Mouse (Mus musculus): ENCODE data around the gene Ift74. TPM values are rescaled to one million over a fixed set of nuclear protein-coding genes. Genes with fewer than 3 reads are reported as not detected.
"Not testable (repeated sequence)": the region's sequence is repeated elsewhere in the genome, so short reads cannot be mapped to it uniquely, and the experiment has no call there.

Ift74 gene
- polyA plus RNA-seq, 1 experiment from 2014 or later, result 24.2 TPM

- Histone ChIP-seq H3K4me3 (ENCODE audit: low read depth, low read length) (no peak overlapping the region), H3K9ac (ENCODE audit: low read length) (no peak overlapping the region), H3K36me3 (ENCODE audit: control insufficient read depth, insufficient read depth, low read length) (no peaks in the 10 kb centered on the region), H3K4me1 (replicated peaks; ENCODE audit: control insufficient read depth, insufficient read depth, low read length) (peaks cover 11% of the 10 kb centered on the region), H3K27ac (ENCODE audit: low read depth) (no peak overlapping the region), H3K27me3 (replicated peaks; ENCODE audit: control insufficient read depth, insufficient read depth, low read length) (no peaks in the 10 kb centered on the region), H3K4me2 (ENCODE audit: low read length) (no peak overlapping the region), H3K9me3 (ENCODE audit: control insufficient read depth, low read length) (no peaks in the 10 kb centered on the region)
- DNase-seq (ENCODE audit: low spot score) (no peak), ATAC-seq (replicated peaks; ENCODE audit: low FRiP score, low TSS enrichment, low read depth) (no peak)
- 91% methylated on average over 2 of the region's 2 CpGs for WGBS
Measured at GRCm38 (mm10) chr4:94605591-94605990, 8.7 kb upstream of the Ift74 start.

GRCm38 (mm10) chr4:94610339-94610738 is 4.0 kb upstream of the Ift74 start:
- 76% methylated on average over 3 of the region's 3 CpGs for WGBS

GRCm38 (mm10) chr4:94614627-94615006 is 326 bp downstream of the Ift74 start:
- DNase-seq (ENCODE audit: low spot score) (no peak), ATAC-seq (replicated peaks; ENCODE audit: low FRiP score, low TSS enrichment, low read depth) (peak; percentile 80)
- peak overlapping the region; percentile 66 for H3K9ac ChIP-seq (ENCODE audit: low read length)
- peak overlapping the region; percentile 64 for H3K4me3 ChIP-seq (ENCODE audit: low read depth, low read length)
- no peaks in the 10 kb centered on the region for H3K36me3 ChIP-seq (ENCODE audit: control insufficient read depth, insufficient read depth, low read length)
- H3K27me3 ChIP-seq (replicated peaks; ENCODE audit: control insufficient read depth, insufficient read depth, low read length), result no peaks in the 10 kb centered on the region
- peak overlapping the region; percentile 73 for H3K27ac ChIP-seq (ENCODE audit: low read depth)
- H3K4me2 ChIP-seq (ENCODE audit: low read length), result peak overlapping the region; percentile 70
- H3K9me3 ChIP-seq (ENCODE audit: control insufficient read depth, low read length), result no peaks in the 10 kb centered on the region
- under 1% methylated on average over 18 of the region's 18 CpGs for WGBS
- H3K4me1 ChIP-seq (replicated peaks; ENCODE audit: control insufficient read depth, insufficient read depth, low read length), result peaks cover 4% of the 10 kb centered on the region; the same call in 1 of the 2 replicates

More at GRCm38 (mm10) chr4:94610339-94610738, 4.0 kb upstream of the Ift74 start:
- Histone ChIP-seq H3K36me3 (ENCODE audit: control insufficient read depth, insufficient read depth, low read length) (no peaks in the 10 kb centered on the region), H3K27me3 (replicated peaks; ENCODE audit: control insufficient read depth, insufficient read depth, low read length) (no peaks in the 10 kb centered on the region), H3K9ac (ENCODE audit: low read length) (no peak overlapping the region), H3K9me3 (ENCODE audit: control insufficient read depth, low read length) (no peaks in the 10 kb centered on the region), H3K4me2 (ENCODE audit: low read length) (no peak overlapping the region), H3K4me1 (replicated peaks; ENCODE audit: control insufficient read depth, insufficient read depth, low read length) (peaks cover 1% of the 10 kb centered on the region; the same call in 1 of the 2 replicates), H3K27ac (ENCODE audit: low read depth) (no peak overlapping the region), H3K4me3 (ENCODE audit: low read depth, low read length) (no peak overlapping the region)
- DNase-seq (ENCODE audit: low spot score) (no peak), ATAC-seq (replicated peaks; ENCODE audit: low FRiP score, low TSS enrichment, low read depth) (no peak)

GRCm38 (mm10) chr4:94620077-94620476 is 5.8 kb downstream of the Ift74 start:
- no peaks in the 10 kb centered on the region for H3K9me3 ChIP-seq (ENCODE audit: control insufficient read depth, low read length)
- H3K27me3 ChIP-seq (replicated peaks; ENCODE audit: control insufficient read depth, insufficient read depth, low read length), result no peaks in the 10 kb centered on the region
- WGBS, result 89% methylated on average over 2 of the region's 2 CpGs
- no peak for DNase-seq (ENCODE audit: low spot score)
- no peak overlapping the region for H3K27ac ChIP-seq (ENCODE audit: low read depth)
- peaks cover 19% of the 10 kb centered on the region for H3K36me3 ChIP-seq (ENCODE audit: control insufficient read depth, insufficient read depth, low read length)
- no peak overlapping the region for H3K4me2 ChIP-seq (ENCODE audit: low read length)
- no peak overlapping the region for H3K4me3 ChIP-seq (ENCODE audit: low read depth, low read length)
- H3K4me1 ChIP-seq (replicated peaks; ENCODE audit: control insufficient read depth, insufficient read depth, low read length), result peaks cover 4% of the 10 kb centered on the region; the same call in 1 of the 2 replicates
- ATAC-seq (replicated peaks; ENCODE audit: low FRiP score, low TSS enrichment, low read depth), result no peak
- H3K9ac ChIP-seq (ENCODE audit: low read length), result no peak overlapping the region

DNA sequence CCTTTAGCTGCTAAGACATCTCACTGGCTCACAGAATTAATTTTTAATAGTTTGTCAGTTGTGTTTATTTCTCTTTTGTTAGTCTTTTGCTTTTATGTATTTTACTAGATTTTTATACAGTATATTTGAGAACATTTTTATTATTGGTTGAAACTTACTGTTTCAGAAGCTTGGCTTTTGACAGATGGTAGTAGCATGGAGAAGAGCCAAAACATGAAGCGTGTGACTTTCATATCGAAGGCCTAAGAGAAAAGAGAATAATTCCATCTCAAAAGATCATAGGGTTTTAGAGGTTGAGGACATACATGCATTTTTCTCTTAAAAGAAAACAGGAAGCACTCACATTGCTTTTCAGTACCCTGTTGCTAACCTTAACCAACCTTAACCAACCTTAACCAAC is 28.9 kb downstream of the Ift74 start:
- ATAC-seq (replicated peaks; ENCODE audit: low FRiP score, low TSS enrichment, low read depth) (no peak), DNase-seq (ENCODE audit: low spot score) (no peak)
- WGBS, result 99% methylated on average over 2 of the region's 2 CpGs
- Histone ChIP-seq H3K4me2 (ENCODE audit: low read length) (no peak overlapping the region), H3K36me3 (ENCODE audit: control insufficient read depth, insufficient read depth, low read length) (no peaks in the 10 kb centered on the region), H3K4me3 (ENCODE audit: low read depth, low read length) (no peak overlapping the region), H3K9ac (ENCODE audit: low read length) (no peak overlapping the region), H3K4me1 (replicated peaks; ENCODE audit: control insufficient read depth, insufficient read depth, low read length) (no peaks in the 10 kb centered on the region), H3K9me3 (ENCODE audit: control insufficient read depth, low read length) (no peaks in the 10 kb centered on the region), H3K27me3 (replicated peaks; ENCODE audit: control insufficient read depth, insufficient read depth, low read length) (no peaks in the 10 kb centered on the region), H3K27ac (ENCODE audit: low read depth) (no peak overlapping the region)

DNA sequence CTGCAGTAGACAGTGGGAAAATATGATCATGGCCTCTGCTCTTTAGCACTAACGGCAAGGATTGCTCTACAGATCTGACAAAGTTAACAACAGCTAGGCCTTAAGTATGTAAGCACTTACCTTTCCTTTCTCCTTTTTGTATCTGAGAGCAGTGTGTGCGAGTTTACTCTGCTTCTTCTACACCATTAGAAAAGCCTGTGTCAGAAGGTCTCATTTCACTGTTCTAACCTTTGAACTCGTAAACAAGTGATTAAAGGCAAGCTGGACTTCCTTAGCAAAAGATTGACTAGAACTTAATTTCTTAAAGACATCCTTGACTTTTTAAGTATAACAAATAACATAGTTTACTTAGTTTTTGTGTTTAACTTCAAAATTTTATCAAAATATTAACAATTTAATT is 35.6 kb downstream of the Ift74 start, which contains the start of gene Lrrc19:
Lrrc19 (minus strand) TSS at position 225 of the 400 bp plus-strand sequence.
- 85% methylated on average over 3 of the region's 3 CpGs for WGBS
- no peak within 1 kb of the TSS for H3K4me3 ChIP-seq (ENCODE audit: low read depth, low read length)
- ATAC-seq (replicated peaks; ENCODE audit: low FRiP score, low TSS enrichment, low read depth), result no peak

GRCm38 (mm10) chr4:94650426-94651175 is 36.3 kb downstream of the Ift74 start:
- H3K27ac ChIP-seq (ENCODE audit: low read depth), result not testable (repeated sequence)

More for the DNA sequence above, 35.6 kb downstream of the Ift74 start, which contains the start of gene Lrrc19:
- Histone ChIP-seq H3K27ac (ENCODE audit: low read depth) (no peak within 1 kb of the TSS), H3K36me3 (ENCODE audit: control insufficient read depth, insufficient read depth, low read length) (peaks cover 6% of the 10 kb centered on the region; the same call in 1 of the 2 replicates), H3K9me3 (ENCODE audit: control insufficient read depth, low read length) (no peaks in the 10 kb centered on the region), H3K4me1 (replicated peaks; ENCODE audit: control insufficient read depth, insufficient read depth, low read length) (no peaks in the 10 kb centered on the region), H3K4me2 (ENCODE audit: low read length) (no peak within 1 kb of the TSS), H3K27me3 (replicated peaks; ENCODE audit: control insufficient read depth, insufficient read depth, low read length) (no peaks in the 10 kb centered on the region), H3K9ac (ENCODE audit: low read length) (no peak within 1 kb of the TSS)
- DNase-seq (ENCODE audit: low spot score), result no peak

GRCm38 (mm10) chr4:94669718-94670117 is 55.4 kb downstream of the Ift74 start:
- 52% methylated on average over 1 of the region's 1 CpGs for WGBS
- Histone ChIP-seq H3K36me3 (ENCODE audit: control insufficient read depth, insufficient read depth, low read length) (peaks cover 3% of the 10 kb centered on the region; the same call in 1 of the 2 replicates), H3K4me1 (replicated peaks; ENCODE audit: control insufficient read depth, insufficient read depth, low read length) (no peaks in the 10 kb centered on the region), H3K27me3 (replicated peaks; ENCODE audit: control insufficient read depth, insufficient read depth, low read length) (no peaks in the 10 kb centered on the region), H3K4me3 (ENCODE audit: low read depth, low read length) (no peak overlapping the region), H3K4me2 (ENCODE audit: low read length) (no peak overlapping the region), H3K9me3 (ENCODE audit: control insufficient read depth, low read length) (no peaks in the 10 kb centered on the region), H3K9ac (ENCODE audit: low read length) (no peak overlapping the region), H3K27ac (ENCODE audit: low read depth) (no peak overlapping the region)
- DNase-seq (ENCODE audit: low spot score) (no peak), ATAC-seq (replicated peaks; ENCODE audit: low FRiP score, low TSS enrichment, low read depth) (peak; percentile 43; the same call in 1 of the 2 replicates)

More at GRCm38 (mm10) chr4:94650426-94651175, 36.3 kb downstream of the Ift74 start:
- not testable (repeated sequence) for H3K27me3 ChIP-seq (replicated peaks; ENCODE audit: control insufficient read depth, insufficient read depth, low read length); H3K9ac ChIP-seq (ENCODE audit: low read length); H3K4me3 ChIP-seq (ENCODE audit: low read depth, low read length); H3K4me1 ChIP-seq (replicated peaks; ENCODE audit: control insufficient read depth, insufficient read depth, low read length); DNase-seq (ENCODE audit: low spot score); H3K9me3 ChIP-seq (ENCODE audit: control insufficient read depth, low read length); H3K4me2 ChIP-seq (ENCODE audit: low read length); ATAC-seq (replicated peaks; ENCODE audit: low FRiP score, low TSS enrichment, low read depth)
- 87% methylated on average over 5 of the region's 5 CpGs for WGBS
- peaks cover 12% of the 10 kb centered on the region; the same call in 1 of the 2 replicates for H3K36me3 ChIP-seq (ENCODE audit: control insufficient read depth, insufficient read depth, low read length)

Measured in intestine, embryonic 14.5 days (tissue).